Mouse (Mus musculus) layer of hippocampus, adult 8-10 months (tissue): ENCODE measurements around the gene Smarca1. TPM values are rescaled to one million over a fixed set of nuclear protein-coding genes. Genes with fewer than 3 reads are reported as not detected.

Experiments used
- DNase-seq, 2 experiments: peaks; one replicate each; pipeline ENCODE4 v3.0.0; 2022; ENCODE audit warnings: low spot score in 2 of 2
- total RNA-seq, 4 experiments: library from RNA; stranded (reverse); gene quantifications; 2 replicates each; pipeline ENCODE4 v1.2.4; 2022

The Smarca1 gene
- 10 to 100 TPM; 31.6 to 39.5 (median 34.1) TPM for total RNA-seq

- no peak for DNase-seq
Observed at GRCm38 (mm10) chrX:47892431-47893024, at the start of gene Smarca1. TSS of gene Smarca1 (minus strand) at chrX:47892974.

DNA sequence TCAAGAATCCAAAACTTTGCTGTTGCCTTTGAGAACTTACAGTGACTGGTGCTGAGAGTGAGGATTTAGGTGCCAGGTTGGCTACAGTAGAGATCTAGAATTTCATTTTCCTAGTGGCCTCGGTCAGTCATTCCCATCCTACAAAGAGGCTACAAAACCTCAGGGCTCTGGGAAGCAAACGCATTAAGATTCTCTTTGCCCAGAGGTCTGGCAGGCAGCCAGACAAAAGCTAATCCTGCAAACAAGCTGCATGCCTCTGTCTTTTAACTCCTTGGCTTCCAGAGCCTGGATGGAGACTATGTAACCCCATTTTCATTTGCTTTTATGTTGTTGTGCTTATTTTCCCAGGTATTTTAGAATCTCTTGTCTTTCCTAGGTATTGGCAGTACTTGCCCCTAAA, 45.0 kb upstream of the Smarca1 start:
- DNase-seq = peak in 1 of 2 experiments; percentile 7

- no peak for DNase-seq
Observed at GRCm38 (mm10) chrX:47936885-47937284, 44.1 kb upstream of the Smarca1 start.

GRCm38 (mm10) chrX:47934352-47934751, 41.6 kb upstream of the Smarca1 start:
- no peak for DNase-seq

DNA sequence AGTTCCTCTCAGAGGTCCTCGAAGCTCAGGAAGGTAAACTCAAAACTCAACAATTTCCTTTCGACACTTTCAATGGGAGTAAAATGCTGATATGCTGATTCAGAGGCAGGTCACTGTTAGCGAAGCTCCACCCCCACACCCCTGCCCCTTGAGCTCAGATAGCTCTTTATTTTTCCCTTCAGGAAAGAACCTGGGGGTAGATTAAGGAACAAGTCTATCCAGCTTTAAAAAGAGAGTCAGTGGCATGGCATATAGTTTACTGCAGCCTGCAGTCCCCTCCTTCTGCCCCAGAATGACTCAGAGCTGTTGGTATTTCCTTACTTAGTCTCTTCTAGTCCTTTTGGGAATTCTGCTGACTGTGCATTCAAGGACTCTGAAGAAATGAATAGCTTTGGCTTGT, 37.7 kb upstream of the Smarca1 start:
- no peak for DNase-seq

DNA sequence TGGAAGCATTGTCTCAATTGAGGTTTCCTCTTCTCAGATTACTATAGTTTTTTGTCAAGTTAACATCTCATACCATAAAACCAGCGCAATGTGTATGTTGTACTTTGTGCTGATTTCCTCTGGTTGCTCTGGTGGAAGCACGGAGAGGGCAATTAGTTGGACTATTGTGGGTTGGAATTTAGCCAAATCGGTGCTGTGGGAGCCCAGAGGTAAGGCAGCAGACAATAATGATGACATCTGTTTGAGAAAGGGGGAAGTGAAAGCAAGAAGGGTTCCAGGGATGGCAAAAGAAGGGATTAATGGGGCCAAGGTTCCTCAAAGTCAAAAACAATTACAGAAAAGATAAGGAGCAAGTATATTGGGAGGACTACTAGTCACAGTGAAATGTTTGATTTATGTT, 35.2 kb upstream of the Smarca1 start:
- DNase-seq = no peak

GRCm38 (mm10) chrX:47920541-47920940, 27.8 kb upstream of the Smarca1 start:
- no peak for DNase-seq

GRCm38 (mm10) chrX:47916831-47917230, 24.1 kb upstream of the Smarca1 start:
- DNase-seq = no peak

DNA sequence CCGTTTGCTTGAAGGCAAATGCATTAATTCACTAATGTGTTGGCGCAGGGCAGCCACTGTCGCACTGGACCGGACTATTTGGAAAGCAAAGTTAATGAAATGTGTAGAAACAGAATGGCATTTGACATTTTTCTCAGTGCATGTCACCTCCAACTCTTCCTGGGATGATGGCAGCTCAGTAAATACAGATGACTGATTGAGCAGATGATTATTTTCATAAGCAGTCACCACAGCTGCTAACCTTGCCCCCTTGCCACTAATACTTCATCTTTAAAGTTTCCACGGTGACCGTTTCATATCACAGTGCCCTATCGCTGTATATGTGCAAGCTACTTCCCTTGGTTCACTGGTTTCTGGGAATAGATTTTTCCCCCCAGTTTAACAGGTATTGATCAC, 20.8 kb upstream of the Smarca1 start:
- DNase-seq = no peak

- DNase-seq = no peak
Observed at GRCm38 (mm10) chrX:47912904-47913542, 20.2 kb upstream of the Smarca1 start.

- peak; percentile 23 to 46 for DNase-seq
Observed at GRCm38 (mm10) chrX:47912306-47912792, 19.6 kb upstream of the Smarca1 start, which contains the start of gene Ocrl. TSS of gene Ocrl (plus strand) at chrX:47912387.

- peak in 1 of 2 experiments; percentile 7 for DNase-seq
Observed at GRCm38 (mm10) chrX:47891907-47892430, 805 bp downstream of the Smarca1 start.

DNA sequence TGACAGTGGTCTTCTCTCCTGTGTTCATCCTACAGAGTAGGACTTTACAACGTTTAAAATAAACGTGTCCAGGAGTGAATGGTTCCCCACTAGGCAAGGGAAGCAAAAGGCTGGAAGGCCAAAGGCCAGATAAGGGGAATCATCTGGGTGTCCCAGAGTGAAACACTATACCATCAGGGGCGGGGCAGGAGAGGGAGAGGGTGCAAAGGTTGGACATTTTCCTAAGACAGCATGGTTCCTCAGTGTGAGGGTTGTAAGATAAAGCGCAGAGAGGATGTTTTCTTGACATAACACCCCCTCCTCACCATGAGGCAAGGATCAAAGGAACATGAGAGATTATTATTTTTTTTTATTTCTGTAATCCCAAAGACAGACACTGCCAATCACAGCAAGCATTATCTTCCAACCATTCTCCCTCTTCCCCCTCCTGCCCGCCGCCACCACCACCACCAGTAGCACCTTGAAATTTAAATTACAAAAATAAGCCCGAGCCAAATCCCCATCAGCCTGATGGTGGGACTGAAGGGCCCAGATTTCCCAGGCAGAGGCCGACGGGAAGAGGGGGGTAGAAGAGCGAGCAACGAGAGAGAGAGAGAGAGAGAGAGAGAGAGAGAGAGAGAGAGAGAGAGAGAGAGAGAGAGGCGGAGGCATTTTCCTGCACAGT, 1.4 kb downstream of the Smarca1 start:
- no peak for DNase-seq

DNA sequence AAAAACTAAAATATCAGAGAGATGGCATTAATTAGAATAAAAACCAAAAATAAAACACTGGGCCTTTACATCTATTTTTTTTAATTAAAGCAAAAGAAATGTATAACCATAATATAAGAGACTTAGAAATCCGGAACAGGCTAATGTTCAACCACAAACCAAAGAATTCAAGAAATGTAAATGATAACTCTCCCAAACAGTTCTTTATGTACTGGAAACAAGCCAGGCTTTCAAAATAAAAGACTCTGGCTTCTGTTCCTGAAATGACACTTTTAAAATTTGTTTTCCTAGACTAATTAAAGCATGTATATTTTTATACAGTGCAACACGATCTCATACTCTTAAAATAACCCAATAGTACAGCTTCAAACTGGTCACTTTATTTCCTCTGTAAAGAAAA, 5.4 kb downstream of the Smarca1 start:
- DNase-seq = no peak

GRCm38 (mm10) chrX:47882813-47883212, 10.0 kb downstream of the Smarca1 start:
- DNase-seq = no peak

GRCm38 (mm10) chrX:47880052-47880451, 12.7 kb downstream of the Smarca1 start:
- DNase-seq = no peak

DNA sequence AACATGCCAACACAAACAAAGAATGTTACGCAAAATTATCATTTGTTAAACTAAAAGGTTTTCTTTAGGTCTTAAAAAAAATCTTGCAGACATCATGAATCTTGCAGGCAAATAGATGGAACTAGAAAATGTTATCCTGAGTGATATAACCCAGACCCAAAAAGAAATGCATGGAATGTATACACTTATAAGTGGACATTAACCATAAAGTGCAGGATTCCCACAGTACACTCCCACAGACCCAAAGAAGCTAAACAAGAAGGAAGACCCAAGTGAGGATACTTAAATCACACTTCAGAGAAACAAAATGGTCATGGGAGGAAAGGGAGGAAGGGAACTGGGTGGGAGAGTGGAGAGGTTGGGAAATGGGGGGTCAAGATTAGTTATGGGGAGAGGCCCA, 34.2 kb downstream of the Smarca1 start:
- no peak for DNase-seq

- no peak for DNase-seq
Observed at GRCm38 (mm10) chrX:47835835-47836195, 57.0 kb downstream of the Smarca1 start.

DNA sequence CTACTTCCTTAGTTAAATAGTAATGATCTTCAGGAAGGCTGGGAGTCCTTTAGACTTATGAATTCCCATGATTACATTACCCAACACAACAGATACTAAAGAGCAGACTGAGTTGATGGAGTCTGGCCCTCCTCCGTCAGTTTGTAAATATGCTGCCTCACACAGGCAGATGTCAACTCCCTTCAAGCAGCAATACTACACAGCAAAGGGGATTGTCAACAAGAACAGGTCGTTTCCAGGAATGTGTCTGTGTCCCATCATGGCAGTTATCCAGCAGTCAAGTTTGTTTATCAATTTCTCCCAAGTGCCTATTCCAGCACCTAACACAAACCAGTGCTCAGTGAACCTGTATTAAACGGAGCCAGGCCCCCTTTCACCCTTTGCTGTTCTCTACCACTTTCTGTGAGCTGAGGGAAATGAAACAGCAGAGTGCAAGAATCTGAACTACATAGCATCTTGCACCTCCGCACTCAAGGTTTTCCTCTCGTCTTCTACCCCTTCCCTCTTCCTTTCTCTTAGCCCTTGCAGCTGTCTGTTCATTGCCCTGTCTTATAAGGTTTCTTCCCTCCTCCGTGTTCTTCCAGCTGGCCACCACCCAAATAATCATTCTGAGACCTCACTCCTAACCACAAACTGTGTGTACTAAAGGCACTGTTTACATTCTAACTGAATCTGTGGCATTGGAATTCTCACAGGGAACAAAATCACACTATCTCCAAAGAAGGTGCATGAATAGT, 57.5 kb downstream of the Smarca1 start:
- DNase-seq = no peak

GRCm38 (mm10) chrX:47833431-47833830, 59.3 kb downstream of the Smarca1 start:
- no peak for DNase-seq

DNA sequence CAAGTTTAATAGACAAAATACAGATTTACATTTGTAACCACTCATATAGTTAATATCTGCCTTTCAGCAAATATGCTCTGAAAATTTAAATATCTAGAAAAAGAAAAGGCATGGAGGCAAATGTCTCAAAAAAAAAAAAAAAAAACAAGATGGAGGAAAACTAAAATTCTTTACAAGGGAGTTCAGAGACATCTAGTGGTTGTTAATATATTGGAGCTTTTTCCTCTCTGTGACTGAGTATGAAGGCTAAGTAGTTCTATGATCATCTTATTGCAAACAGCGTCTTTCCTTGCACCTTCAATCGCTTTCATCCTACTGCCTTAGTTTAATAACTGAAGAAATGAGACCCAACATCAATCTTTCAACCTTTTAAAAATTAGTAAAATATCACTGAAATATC, 72.2 kb downstream of the Smarca1 start:
- no peak for DNase-seq

- DNase-seq = no peak
Observed at GRCm38 (mm10) chrX:47808717-47809116, 84.1 kb downstream of the Smarca1 start.
